Mouse (Mus musculus) kidney, postnatal 14 days (tissue): ENCODE data around the gene Samd13.

Source experiments
- DNase-seq: peaks from one replicate; pipeline ENCODE4 v3.0.0; 2022; ENCODE audit warnings: mixed read lengths

Samd13 gene

GRCm38 (mm10) chr3:146611821-146612220 is 73.6 kb downstream of the Samd13 start:
- no peak for DNase-seq

- no peak for DNase-seq
Observed at GRCm38 (mm10) chr3:146611261-146611660, 74.1 kb downstream of the Samd13 start.

- no peak for DNase-seq
Observed at GRCm38 (mm10) chr3:146610322-146610721, 75.1 kb downstream of the Samd13 start.

GRCm38 (mm10) chr3:146607368-146607767 is 78.0 kb downstream of the Samd13 start:
- no peak for DNase-seq

GRCm38 (mm10) chr3:146604647-146605046 is 80.7 kb downstream of the Samd13 start:
- no peak for DNase-seq

- DNase-seq = no peak
Observed at GRCm38 (mm10) chr3:146602531-146602930, 82.9 kb downstream of the Samd13 start.

GRCm38 (mm10) chr3:146601205-146601604 is 84.2 kb downstream of the Samd13 start:
- DNase-seq = no peak

- DNase-seq = no peak
Observed at GRCm38 (mm10) chr3:146599198-146599900, 86.0 kb downstream of the Samd13 start.

GRCm38 (mm10) chr3:146598411-146598810 is 87.0 kb downstream of the Samd13 start:
- no peak for DNase-seq

GRCm38 (mm10) chr3:146596864-146597263 is 88.5 kb downstream of the Samd13 start:
- DNase-seq = no peak

GRCm38 (mm10) chr3:146596387-146596786 is 89.0 kb downstream of the Samd13 start:
- DNase-seq = no peak

- DNase-seq = no peak
Observed at GRCm38 (mm10) chr3:146595440-146595839, 90.0 kb downstream of the Samd13 start.
